Mouse (Mus musculus): ENCODE measurements around the gene Tmem39b.

- TF ChIP-seq POLR2A (IDR thresholded peaks at IDR 0.05; ENCODE audit: extremely low read depth, insufficient read depth, low read length): no peak
- no peak for TF ChIP-seq CTCF (IDR thresholded peaks at IDR 0.05; ENCODE audit: extremely low read depth, insufficient read depth, low read length)
These were observed 39.5 kb upstream of the Tmem39b start for GRCm38 (mm10) chr4:129736173-129736572.
